Mouse (Mus musculus): Measurements from ENCODE around the gene 1700024B05Rik.
"Not testable (repeated sequence)": the region's sequence is repeated elsewhere in the genome, so short reads cannot be mapped to it uniquely, and the experiment has no call there.

DNA sequence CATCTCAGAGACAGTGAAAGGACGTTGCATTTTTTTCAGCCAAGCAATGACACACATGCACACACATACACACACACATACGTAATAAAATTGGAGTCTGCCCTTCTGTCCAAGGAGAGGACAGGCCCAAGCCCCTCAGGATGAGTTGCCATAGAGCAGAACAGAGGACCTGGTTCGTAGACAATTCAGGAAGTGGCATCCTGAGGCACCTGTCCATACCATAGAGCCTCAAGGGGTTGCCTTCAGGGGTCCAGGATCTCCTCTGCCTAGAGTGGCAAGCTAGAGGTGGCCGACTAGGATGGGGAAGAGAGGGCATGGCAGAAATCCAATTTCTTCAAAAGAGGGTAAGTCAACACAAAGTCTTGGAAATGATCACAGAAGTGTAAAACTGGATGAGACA is 20.3 kb downstream of the 1700024B05Rik start:
- TF ChIP-seq CTCF (IDR thresholded peaks at IDR 0.05; ENCODE audit: borderline replicate concordance, insufficient read depth, low read depth, low read length); POLR2A (IDR thresholded peaks at IDR 0.05; ENCODE audit: borderline replicate concordance, insufficient read depth, low read length): not testable (repeated sequence)

Measured in cerebellum, adult 2 months (tissue).